Mouse (Mus musculus) left cerebral cortex, adult 11 months (tissue): ENCODE measurements around the gene Pgpep1.

Experiments used
- DNase-seq: peaks from one replicate; pipeline ENCODE4 v3.0.0; 2022; ENCODE audit warnings: low spot score

Gene Pgpep1

GRCm38 (mm10) chr8:70607898-70608748 lies 52.1 kb downstream of the Pgpep1 start:
- DNase-seq: no peak

GRCm38 (mm10) chr8:70607603-70607897 lies 52.6 kb downstream of the Pgpep1 start:
- no peak for DNase-seq

- no peak for DNase-seq
Observed at GRCm38 (mm10) chr8:70606780-70607602, 53.2 kb downstream of the Pgpep1 start.

- DNase-seq: no peak
Observed at GRCm38 (mm10) chr8:70605871-70606779, 54.1 kb downstream of the Pgpep1 start.

GRCm38 (mm10) chr8:70604558-70604957 lies 55.6 kb downstream of the Pgpep1 start:
- DNase-seq: no peak

GRCm38 (mm10) chr8:70602139-70602811 lies 57.9 kb downstream of the Pgpep1 start:
- DNase-seq: no peak

GRCm38 (mm10) chr8:70601271-70601649 lies 58.9 kb downstream of the Pgpep1 start:
- DNase-seq: no peak

GRCm38 (mm10) chr8:70600473-70601270 lies 59.5 kb downstream of the Pgpep1 start:
- no peak for DNase-seq

GRCm38 (mm10) chr8:70599507-70600290 lies 60.5 kb downstream of the Pgpep1 start:
- DNase-seq: no peak

GRCm38 (mm10) chr8:70598722-70599121 lies 61.5 kb downstream of the Pgpep1 start:
- DNase-seq: no peak

GRCm38 (mm10) chr8:70598283-70598682 lies 61.9 kb downstream of the Pgpep1 start:
- no peak for DNase-seq

- DNase-seq: no peak
Observed at GRCm38 (mm10) chr8:70597417-70598272, 62.5 kb downstream of the Pgpep1 start.

GRCm38 (mm10) chr8:70596775-70597416 lies 63.3 kb downstream of the Pgpep1 start:
- DNase-seq: no peak
